Comparison of ENCODE assay signal across 18 mouse cellular contexts in the genomic region with DNA sequence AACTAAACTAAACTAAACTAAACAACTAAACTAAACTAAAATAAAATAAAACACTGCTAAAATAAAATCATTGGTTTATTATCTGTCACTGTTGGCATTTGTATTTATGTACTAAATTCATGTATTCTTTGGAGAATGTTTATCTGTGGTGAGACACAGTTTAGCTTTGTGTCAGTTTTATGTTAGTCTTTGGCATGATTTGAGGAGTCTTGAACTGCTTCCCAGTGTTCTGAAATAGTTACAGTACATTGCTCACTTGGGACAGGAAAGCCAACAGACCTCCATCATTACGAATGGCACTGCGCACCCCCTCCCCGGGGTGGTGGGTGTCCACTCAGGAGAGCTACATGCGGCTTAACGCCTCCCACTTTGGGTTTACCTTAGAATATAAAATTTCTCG.
"Had no signal": no experiment of that assay in that cellular context is flagged by ENCODE, and none has a peak within 500 bp of the region (broad histone marks: within the 10 kb centered on the region; RNA-seq: fewer than 3 reads in every experiment).

No protein-coding gene starts in this region.

- H3K4me3 ChIP-seq: lung, embryonic 15.5 days; midbrain, embryonic 10.5 days; midbrain, embryonic 12.5 days; myocyte; neural tube, embryonic 13.5 days; neural tube, embryonic 15.5 days had no signal

- H3K9ac ChIP-seq: liver, embryonic 14.5 days; lung, embryonic 15.5 days; midbrain, embryonic 12.5 days; neural tube, embryonic 13.5 days; neural tube, embryonic 15.5 days had no signal

- H3K27ac ChIP-seq: liver, embryonic 14.5 days; lung, embryonic 15.5 days; midbrain, embryonic 10.5 days; midbrain, embryonic 12.5 days; neural tube, embryonic 13.5 days; neural tube, embryonic 15.5 days had no signal

- H3K4me2 ChIP-seq: lung, embryonic 15.5 days; midbrain, embryonic 12.5 days; neural tube, embryonic 13.5 days; neural tube, embryonic 15.5 days had no signal

- ATAC-seq: midbrain, embryonic 16.5 days had no signal

- DNase-seq: lung, adult 18-20 months; midbrain, embryonic 14.5 days; retina, postnatal 1 day; right cerebral cortex, adult 18-20 months; right cerebral cortex, postnatal 25 days; right cerebral cortex, postnatal 4 days; spleen, adult 18-20 months; thymus, adult 18-20 months; thymus, postnatal 14 days; thymus, postnatal 36 days had no signal

- H3K27me3 ChIP-seq: lung, embryonic 15.5 days; midbrain, embryonic 12.5 days; neural tube, embryonic 13.5 days; neural tube, embryonic 15.5 days had no signal

- H3K36me3 ChIP-seq: lung, embryonic 15.5 days; midbrain, embryonic 10.5 days; midbrain, embryonic 12.5 days; neural tube, embryonic 13.5 days; neural tube, embryonic 15.5 days had no signal

- H3K4me1 ChIP-seq: lung, embryonic 15.5 days; midbrain, embryonic 10.5 days; midbrain, embryonic 12.5 days; neural tube, embryonic 13.5 days; neural tube, embryonic 15.5 days had no signal

- H3K9me3 ChIP-seq: lung, embryonic 15.5 days; midbrain, embryonic 10.5 days; midbrain, embryonic 12.5 days; neural tube, embryonic 13.5 days; neural tube, embryonic 15.5 days had no signal
